Mouse (Mus musculus): ENCODE data around the gene Sar1b.

Gene Sar1b

GRCm38 (mm10) chr11:51831962-51832909 lies 68.7 kb downstream of the Sar1b start:
- DNase-seq (ENCODE audit: low spot score), result peak; percentile 7

- peak; percentile 15 for DNase-seq (ENCODE audit: low spot score)
Measured at GRCm38 (mm10) chr11:51832992-51833391, 69.5 kb downstream of the Sar1b start.

GRCm38 (mm10) chr11:51833393-51834066 lies 70.0 kb downstream of the Sar1b start:
- DNase-seq (ENCODE audit: low spot score), result no peak

- DNase-seq (ENCODE audit: low spot score), result no peak
Measured at GRCm38 (mm10) chr11:51834067-51834411, 70.6 kb downstream of the Sar1b start.

GRCm38 (mm10) chr11:51835598-51835997 lies 72.1 kb downstream of the Sar1b start:
- no peak for DNase-seq (ENCODE audit: low spot score)

GRCm38 (mm10) chr11:51836506-51836905 lies 73.0 kb downstream of the Sar1b start:
- no peak for DNase-seq (ENCODE audit: low spot score)

- no peak for DNase-seq (ENCODE audit: low spot score)
Measured at GRCm38 (mm10) chr11:51837164-51838153, 74.0 kb downstream of the Sar1b start.

GRCm38 (mm10) chr11:51839106-51839505 lies 75.6 kb downstream of the Sar1b start:
- no peak for DNase-seq (ENCODE audit: low spot score)

- DNase-seq (ENCODE audit: low spot score), result no peak
Measured at GRCm38 (mm10) chr11:51839973-51840372, 76.5 kb downstream of the Sar1b start.

GRCm38 (mm10) chr11:51840657-51841056 lies 77.2 kb downstream of the Sar1b start:
- no peak for DNase-seq (ENCODE audit: low spot score)

- DNase-seq (ENCODE audit: low spot score), result no peak
Measured at GRCm38 (mm10) chr11:51841149-51841548, 77.7 kb downstream of the Sar1b start.

All from retina, embryonic 14.5 days (tissue).